Mouse (Mus musculus): ENCODE data around the gene Edc3. TPM values are rescaled to one million over a fixed set of nuclear protein-coding genes. Genes with fewer than 3 reads are reported as not detected.
A peak's percentile ranks its signal among the peaks of the same experiment; 100 is the strongest.

The Edc3 gene
- 3.7 and 4.8 TPM in 2 replicates for total RNA-seq (2014; rRNA removed; ENCODE audit: low replicate concordance)
- 9.5 and 10.6 TPM in 2 replicates for polyA plus RNA-seq (2015; fragmentation: Nextera tagmentation; extraction: Ambion mirVana)

DNA sequence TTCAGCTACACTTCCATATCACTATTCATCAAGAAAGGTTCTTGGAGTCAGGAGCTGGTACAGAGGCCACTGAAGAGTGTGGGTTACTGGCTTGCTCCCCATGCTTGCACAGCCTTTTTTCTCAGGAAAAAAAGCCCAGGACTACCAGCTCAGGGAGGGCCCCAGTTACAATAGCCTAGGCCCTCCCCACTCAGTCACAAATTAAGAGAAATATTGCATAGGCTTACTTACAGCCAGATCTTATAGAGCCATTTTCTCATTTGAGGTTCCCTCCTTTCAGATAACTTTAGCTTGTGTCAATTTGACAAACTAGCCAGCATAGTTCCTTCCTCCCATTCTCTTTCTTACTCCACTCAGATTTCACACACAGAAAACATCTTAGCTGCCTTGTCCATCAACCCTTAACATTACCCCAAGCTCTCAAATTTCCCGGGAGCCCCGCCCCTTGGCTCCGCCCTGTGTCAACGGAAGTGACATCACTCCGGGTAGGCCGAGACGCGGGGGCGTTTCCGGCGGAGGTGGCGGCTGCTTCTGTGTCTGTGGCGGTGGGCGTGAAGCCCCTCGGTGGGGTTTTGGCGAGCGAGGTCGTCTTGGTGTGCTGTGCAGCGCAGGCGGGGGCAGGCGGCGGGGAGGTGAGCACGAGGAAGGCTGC is at the start of gene Edc3:
Edc3 (plus strand) TSS at position 473 of the 652 bp plus-strand sequence.
- Histone ChIP-seq H3K9ac (replicated peaks; ENCODE audit: low read depth, low read length) (peak within 1 kb of the TSS; percentile 96), H3K4me3 (ENCODE audit: low read depth, low read length) (peak within 1 kb of the TSS; percentile 85), H3K27me3 (ENCODE audit: control insufficient read depth, insufficient read depth, low read length) (no peaks in the 10 kb centered on the region), H3K27ac (ENCODE audit: low read depth) (peak within 1 kb of the TSS; percentile 91), H3K36me3 (replicated peaks; ENCODE audit: control insufficient read depth, insufficient read depth, low read length) (peaks cover 13% of the 10 kb centered on the region; the same call in 1 of the 2 replicates), H3K9me3 (replicated peaks; ENCODE audit: control insufficient read depth, low read length) (peaks cover 4% of the 10 kb centered on the region; the same call in 1 of the 2 replicates), H3K4me2 (ENCODE audit: low read depth, low read length) (peak within 1 kb of the TSS; percentile 90), H3K4me1 (ENCODE audit: control insufficient read depth, insufficient read depth) (peaks cover 4% of the 10 kb centered on the region)
- WGBS = under 1% methylated on average over 22 of the region's 23 CpGs
- ATAC-seq (ENCODE audit: insufficient read depth, low read depth) = peak; percentile 95
- no peak for TF ChIP-seq EP300 (IDR thresholded peaks at IDR 0.05; ENCODE audit: low read depth)
- TF ChIP-seq CTCF (IDR thresholded peaks at IDR 0.05; ENCODE audit: low read depth) = no peak
- DNase-seq (ENCODE audit: low spot score) = peak; percentile 82

- TF ChIP-seq EP300 (IDR thresholded peaks at IDR 0.05; ENCODE audit: low read depth) (no peak), CTCF (IDR thresholded peaks at IDR 0.05; ENCODE audit: low read depth) (no peak)
- DNase-seq (ENCODE audit: low spot score) = no peak
- Histone ChIP-seq H3K4me1 (ENCODE audit: control insufficient read depth, insufficient read depth) (peaks cover 3% of the 10 kb centered on the region; the same call in 1 of the 2 replicates), H3K27me3 (ENCODE audit: control insufficient read depth, insufficient read depth, low read length) (no peaks in the 10 kb centered on the region), H3K27ac (ENCODE audit: low read depth) (no peak overlapping the region), H3K4me2 (ENCODE audit: low read depth, low read length) (no peak overlapping the region), H3K4me3 (ENCODE audit: low read depth, low read length) (no peak overlapping the region), H3K36me3 (replicated peaks; ENCODE audit: control insufficient read depth, insufficient read depth, low read length) (no peaks in the 10 kb centered on the region), H3K9ac (replicated peaks; ENCODE audit: low read depth, low read length) (no peak overlapping the region), H3K9me3 (replicated peaks; ENCODE audit: control insufficient read depth, low read length) (no peaks in the 10 kb centered on the region)
- no peak for ATAC-seq (ENCODE audit: insufficient read depth, low read depth)
- WGBS = 89% methylated on average over 4 of the region's 4 CpGs
Observed at GRCm38 (mm10) chr9:57658970-57659369, 49.4 kb upstream of the Edc3 start.

- peaks cover 3% of the 10 kb centered on the region; the same call in 1 of the 2 replicates for H3K4me1 ChIP-seq (ENCODE audit: control insufficient read depth, insufficient read depth)
- no peak overlapping the region for H3K27ac ChIP-seq (ENCODE audit: low read depth)
- no peak overlapping the region for H3K9ac ChIP-seq (replicated peaks; ENCODE audit: low read depth, low read length)
- no peaks in the 10 kb centered on the region for H3K27me3 ChIP-seq (ENCODE audit: control insufficient read depth, insufficient read depth, low read length)
- 10% methylated on average over 4 of the region's 4 CpGs for WGBS
- H3K4me2 ChIP-seq (ENCODE audit: low read depth, low read length) = no peak overlapping the region
- TF ChIP-seq EP300 (IDR thresholded peaks at IDR 0.05; ENCODE audit: low read depth) (no peak), CTCF (IDR thresholded peaks at IDR 0.05; ENCODE audit: low read depth) (peak; percentile 91)
- H3K36me3 ChIP-seq (replicated peaks; ENCODE audit: control insufficient read depth, insufficient read depth, low read length) = no peaks in the 10 kb centered on the region
- ATAC-seq (ENCODE audit: insufficient read depth, low read depth) (peak; percentile 70), DNase-seq (ENCODE audit: low spot score) (peak; percentile 73)
- H3K9me3 ChIP-seq (replicated peaks; ENCODE audit: control insufficient read depth, low read length) = no peaks in the 10 kb centered on the region
- H3K4me3 ChIP-seq (ENCODE audit: low read depth, low read length) = no peak overlapping the region
Observed at GRCm38 (mm10) chr9:57659774-57660173, 48.6 kb upstream of the Edc3 start.

- Histone ChIP-seq H3K4me1 (ENCODE audit: control insufficient read depth, insufficient read depth) (peaks cover 3% of the 10 kb centered on the region; the same call in 1 of the 2 replicates), H3K27ac (ENCODE audit: low read depth) (no peak overlapping the region), H3K27me3 (ENCODE audit: control insufficient read depth, insufficient read depth, low read length) (no peaks in the 10 kb centered on the region), H3K36me3 (replicated peaks; ENCODE audit: control insufficient read depth, insufficient read depth, low read length) (no peaks in the 10 kb centered on the region), H3K9ac (replicated peaks; ENCODE audit: low read depth, low read length) (no peak overlapping the region), H3K4me2 (ENCODE audit: low read depth, low read length) (no peak overlapping the region), H3K9me3 (replicated peaks; ENCODE audit: control insufficient read depth, low read length) (no peaks in the 10 kb centered on the region), H3K4me3 (ENCODE audit: low read depth, low read length) (no peak overlapping the region)
- no peak for DNase-seq (ENCODE audit: low spot score)
- no peak for ATAC-seq (ENCODE audit: insufficient read depth, low read depth)
- WGBS = 62% methylated on average over 6 of the region's 6 CpGs
- no peak for TF ChIP-seq CTCF (IDR thresholded peaks at IDR 0.05; ENCODE audit: low read depth)
- no peak for TF ChIP-seq EP300 (IDR thresholded peaks at IDR 0.05; ENCODE audit: low read depth)
Observed at GRCm38 (mm10) chr9:57660501-57660900, 47.8 kb upstream of the Edc3 start.

DNA sequence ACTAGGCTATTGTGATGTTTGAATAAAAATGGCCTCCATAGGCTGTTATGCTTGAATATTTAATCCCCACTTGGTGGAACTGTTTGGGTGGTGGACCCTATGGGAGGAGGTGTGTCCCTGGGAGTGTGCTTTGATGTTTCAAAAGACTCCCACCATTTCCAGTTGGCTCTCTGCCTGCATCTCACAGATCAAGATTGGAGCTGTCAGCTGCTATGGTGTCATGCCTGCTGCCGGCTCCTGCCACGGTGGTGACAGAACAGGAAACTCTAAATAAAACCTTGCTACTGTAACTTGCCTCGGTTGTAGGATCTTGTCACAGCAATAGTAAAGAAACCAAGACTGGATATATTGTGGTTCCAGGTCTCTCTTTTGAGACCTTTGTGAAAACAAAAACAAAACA is 46.8 kb upstream of the Edc3 start:
- WGBS = 6% methylated on average over 3 of the region's 3 CpGs
- no peak overlapping the region for H3K4me2 ChIP-seq (ENCODE audit: low read depth, low read length)
- no peak overlapping the region for H3K9ac ChIP-seq (replicated peaks; ENCODE audit: low read depth, low read length)
- DNase-seq (ENCODE audit: low spot score) = no peak
- H3K9me3 ChIP-seq (replicated peaks; ENCODE audit: control insufficient read depth, low read length) = no peaks in the 10 kb centered on the region
- TF ChIP-seq EP300 (IDR thresholded peaks at IDR 0.05; ENCODE audit: low read depth) (no peak), CTCF (IDR thresholded peaks at IDR 0.05; ENCODE audit: low read depth) (no peak)
- H3K4me1 ChIP-seq (ENCODE audit: control insufficient read depth, insufficient read depth) = no peaks in the 10 kb centered on the region
- no peaks in the 10 kb centered on the region for H3K27me3 ChIP-seq (ENCODE audit: control insufficient read depth, insufficient read depth, low read length)
- no peak for ATAC-seq (ENCODE audit: insufficient read depth, low read depth)
- H3K4me3 ChIP-seq (ENCODE audit: low read depth, low read length) = no peak overlapping the region
- no peak overlapping the region for H3K27ac ChIP-seq (ENCODE audit: low read depth)
- H3K36me3 ChIP-seq (replicated peaks; ENCODE audit: control insufficient read depth, insufficient read depth, low read length) = no peaks in the 10 kb centered on the region

All from heart, postnatal 0 days (tissue).